Mouse (Mus musculus) E14TG2a.4 (cell line): ENCODE data around the gene Tet3.

Experiments
- CTCF ChIP-seq: conservative IDR thresholded peaks from 2 replicates; pipeline ENCODE4 v1.5.1; 2014; ENCODE audit warnings: low read length
- POU5F1 ChIP-seq: IDR thresholded peaks from 2 replicates; pipeline ENCODE4 v1.6.1; 2014; ENCODE audit warnings: low read length, borderline replicate concordance

DNA sequence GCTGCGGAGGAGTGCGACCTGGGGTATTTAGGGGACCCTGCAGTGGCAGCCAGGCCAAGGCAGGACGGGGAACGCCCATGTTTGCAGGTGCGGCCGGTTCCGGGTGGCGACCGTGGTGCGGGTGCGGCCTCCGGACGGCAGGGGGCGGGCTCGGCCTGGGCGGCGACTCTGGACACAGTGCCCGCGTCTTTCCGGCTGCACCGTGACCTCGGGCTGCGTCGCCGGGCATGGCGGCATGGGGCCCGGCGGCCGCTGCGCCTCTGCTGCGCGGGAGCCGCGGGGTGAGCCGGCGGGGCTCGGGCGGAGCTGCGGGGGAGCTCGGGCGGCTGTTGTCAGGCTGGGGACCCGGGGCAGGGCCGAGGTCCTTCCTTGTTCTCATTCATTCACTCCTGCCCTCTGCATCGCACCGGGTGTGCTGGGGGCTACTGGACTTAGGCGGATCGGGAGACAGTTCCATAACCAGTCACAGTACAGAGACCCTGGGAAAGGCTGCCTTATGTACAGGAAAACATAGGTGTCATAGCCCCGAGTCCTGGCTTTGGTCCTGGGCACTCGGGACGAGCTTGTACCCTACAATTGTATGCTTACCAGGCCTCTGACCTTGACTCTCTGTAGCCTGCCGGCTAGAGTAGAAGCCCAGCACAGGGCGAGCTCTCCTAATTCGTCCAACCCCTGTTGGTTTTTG is 109.5 kb downstream of the Tet3 start:
- TF ChIP-seq CTCF (no peak), POU5F1 (no peak)
